8 mouse cellular contexts compared by ENCODE assay signal in genomic region chr3:96600639-96601250, GRCm38 (mm10). TPM values are rescaled to one million over a fixed set of nuclear protein-coding genes. Genes with fewer than 3 reads are reported as not detected.
A peak's percentile ranks its signal among the peaks of the same experiment; 100 is the strongest.
DNase-seq lines count a peak whose midpoint lies in the region.

Gene Lix1l (plus strand): TSS chr3:96601149.

- peaks cover 21% of the 10 kb centered on the region for H3K36me3 ChIP-seq in hindbrain, embryonic 10.5 days

- H3K27me3 ChIP-seq in hindbrain, embryonic 10.5 days (ENCODE audit: insufficient read depth, poor library complexity, severe bottlenecking): peaks cover 34% of the 10 kb centered on the region

- DNase-seq in Muller cell, postnatal 12 days (ENCODE audit: inconsistent ontology term): peak; percentile 99
- DNase-seq in cerebellum, adult 9-10 months: peak; percentile 95
- peak; percentile 93 to 95 for DNase-seq in frontal cortex, adult 2 months (ENCODE audit: extremely low spot score in 1 of 2, low spot score in 1 of 2)
- peak; percentile 94 for DNase-seq in hindbrain, embryonic 10.5 days (ENCODE audit: low spot score)
- peak; percentile 90 to 97 for DNase-seq in layer of hippocampus, postnatal 14 days (ENCODE audit: low spot score in 2 of 2)
- DNase-seq in lung, postnatal 10 days: peak; percentile 98
- DNase-seq in ovary, postnatal 14 days (ENCODE audit: low spot score): peak; percentile 86
- DNase-seq in thymus, postnatal 10 days (ENCODE audit: low spot score in 2 of 2): peak; percentile 83 to 85

- peak within 1 kb of the TSS; percentile 93 for H3K4me3 ChIP-seq in hindbrain, embryonic 10.5 days

- WGBS in hindbrain, embryonic 10.5 days: 1% methylated on average over 27 of the region's 27 CpGs

- peaks cover 84% of the 10 kb centered on the region for H3K4me1 ChIP-seq in hindbrain, embryonic 10.5 days (replicated peaks)

- no peaks in the 10 kb centered on the region for H3K9me3 ChIP-seq in hindbrain, embryonic 10.5 days

- H3K27ac ChIP-seq in hindbrain, embryonic 10.5 days: peak within 1 kb of the TSS; percentile 97

RNA-seq across cellular contexts. Expression of gene Lix1l, which starts in this region (rescaled TPM):
- 30.3 and 30.7 TPM in 2 replicates for polyA plus RNA-seq in frontal cortex, adult 2 months (2012; rRNA removed)
- polyA plus RNA-seq in hindbrain, embryonic 10.5 days (2016; fragmentation: Nextera tagmentation; extraction: Ambion mirVana): 5.4 and 5.5 TPM in 2 replicates
- 10 to 100 TPM; 31.6 to 32.8 TPM for total RNA-seq in layer of hippocampus, postnatal 14 days (2021)

Comparison
In these comparisons a context has a peak if more than half of its experiments do, and no peak if none do; other contexts are left out.
1. Peak in every context shown above with its lines: DNase-seq, H3K4me3 ChIP-seq and H3K27ac ChIP-seq.